Mouse (Mus musculus): ENCODE data around the gene Ptpn6. TPM values are rescaled to one million over a fixed set of nuclear protein-coding genes. Genes with fewer than 3 reads are reported as not detected.

Gene Ptpn6
- total and polyA plus RNA-seq, 3 experiments = 91.9 to 184 TPM; not detected in 1

GRCm38 (mm10) chr6:124674591-124674990 lies 63.9 kb downstream of the Ptpn6 start:
- Histone ChIP-seq H3K27ac (ENCODE audit: control insufficient read depth, low read depth, low read length) (no peak overlapping the region), H3K9ac (ENCODE audit: control insufficient read depth, low read depth, low read length, poor library complexity, severe bottlenecking) (no peak overlapping the region), H3K9me3 (replicated peaks; ENCODE audit: insufficient read depth, low read length) (no peaks in the 10 kb centered on the region), H3K4me3 (ENCODE audit: control insufficient read depth in 1 of 2, insufficient read depth in 1 of 2, low read depth in 2 of 2, low read length in 2 of 2) (no peak overlapping the region), H3K79me2 (ENCODE audit: control insufficient read depth, insufficient read depth, low read length, poor library complexity) (peaks cover 61% of the 10 kb centered on the region), H3K4me1 (ENCODE audit: control insufficient read depth in 1 of 2, insufficient read depth in 2 of 2, low read length in 2 of 2) (peaks cover 7 to 18% of the 10 kb centered on the region in 2 experiments), H3K27me3 (ENCODE audit: control insufficient read depth in 1 of 2, insufficient read depth in 2 of 2, low read length in 2 of 2) (no peaks in the 10 kb centered on the region), H3K36me3 (ENCODE audit: control insufficient read depth in 1 of 2, insufficient read depth in 2 of 2, low read length in 2 of 2) (peaks cover 16 to 20% of the 10 kb centered on the region in 2 experiments)
- TF ChIP-seq ZNF384 (IDR thresholded peaks at IDR 0.05; ENCODE audit: low read depth, low read length) (no peak), NELFE (IDR thresholded peaks at IDR 0.05; ENCODE audit: low read depth, low read length) (no peak), SIN3A (IDR thresholded peaks at IDR 0.05; ENCODE audit: low read length) (no peak), CHD1 (IDR thresholded peaks at IDR 0.05; ENCODE audit: low read depth, low read length) (no peak), TAL1 (IDR thresholded peaks at IDR 0.05; ENCODE audit: low read length) (no peak), KAT2A (conservative IDR thresholded peaks at IDR 0.05; ENCODE audit: low read depth, low read length) (no peak), CTCF (IDR thresholded peaks at IDR 0.05 in 2 of 3, conservative IDR thresholded peaks at IDR 0.05 in 1 of 3; ENCODE audit: control insufficient read depth in 1 of 3, insufficient read depth in 1 of 3, low read depth in 2 of 3, low read length in 3 of 3, poor library complexity in 1 of 3, severe bottlenecking in 1 of 3) (no peak), ETS1 (IDR thresholded peaks at IDR 0.05; ENCODE audit: low read depth, low read length) (no peak), GABPA (IDR thresholded peaks at IDR 0.05; ENCODE audit: low read depth, low read length) (no peak), MAFK (IDR thresholded peaks at IDR 0.05; ENCODE audit: borderline replicate concordance, low read depth, low read length) (no peak), MAZ (IDR thresholded peaks at IDR 0.05; ENCODE audit: low read depth, low read length) (no peak)
- DNase-seq (ENCODE audit: low read depth, low spot score) = no peak

- peaks cover 16 to 27% of the 10 kb centered on the region in 2 experiments for H3K36me3 ChIP-seq (ENCODE audit: control insufficient read depth in 1 of 2, insufficient read depth in 2 of 2, low read length in 2 of 2)
- TF ChIP-seq CHD1 (IDR thresholded peaks at IDR 0.05; ENCODE audit: low read depth, low read length) = no peak
- TF ChIP-seq BHLHE40 (IDR thresholded peaks at IDR 0.05; ENCODE audit: borderline replicate concordance, low read depth, low read length) = no peak
- TF ChIP-seq ELF1 (IDR thresholded peaks at IDR 0.05; ENCODE audit: low read depth, low read length) = no peak
- H3K9ac ChIP-seq (ENCODE audit: control insufficient read depth, low read depth, low read length, poor library complexity, severe bottlenecking) = no peak overlapping the region
- no peak for DNase-seq (ENCODE audit: low read depth, low spot score)
- peaks cover 7 to 18% of the 10 kb centered on the region in 2 experiments for H3K4me1 ChIP-seq (ENCODE audit: control insufficient read depth in 1 of 2, insufficient read depth in 2 of 2, low read length in 2 of 2)
- H3K79me2 ChIP-seq (ENCODE audit: control insufficient read depth, insufficient read depth, low read length, poor library complexity) = peaks cover 62% of the 10 kb centered on the region
- H3K27me3 ChIP-seq (ENCODE audit: control insufficient read depth in 1 of 2, insufficient read depth in 2 of 2, low read length in 2 of 2) = no peaks in the 10 kb centered on the region
- no peak overlapping the region for H3K27ac ChIP-seq (ENCODE audit: control insufficient read depth, low read depth, low read length)
- H3K4me3 ChIP-seq (ENCODE audit: control insufficient read depth in 1 of 2, insufficient read depth in 1 of 2, low read depth in 2 of 2, low read length in 2 of 2) = no peak overlapping the region
- H3K9me3 ChIP-seq (replicated peaks; ENCODE audit: insufficient read depth, low read length) = no peaks in the 10 kb centered on the region
Measured at GRCm38 (mm10) chr6:124673619-124674018, 64.9 kb downstream of the Ptpn6 start.

- peaks cover 7 to 18% of the 10 kb centered on the region in 2 experiments for H3K4me1 ChIP-seq (ENCODE audit: control insufficient read depth in 1 of 2, insufficient read depth in 2 of 2, low read length in 2 of 2)
- H3K27me3 ChIP-seq (ENCODE audit: control insufficient read depth in 1 of 2, insufficient read depth in 2 of 2, low read length in 2 of 2) = no peaks in the 10 kb centered on the region
- peak overlapping the region; percentile 49 for H3K27ac ChIP-seq (ENCODE audit: control insufficient read depth, low read depth, low read length)
- H3K9ac ChIP-seq (ENCODE audit: control insufficient read depth, low read depth, low read length, poor library complexity, severe bottlenecking) = 0 out of 2 replicates have a peak overlapping the region, but pooled peaks have one; percentile 17
- H3K36me3 ChIP-seq (ENCODE audit: control insufficient read depth in 1 of 2, insufficient read depth in 2 of 2, low read length in 2 of 2) = peaks cover 16 to 28% of the 10 kb centered on the region in 2 experiments
- H3K79me2 ChIP-seq (ENCODE audit: control insufficient read depth, insufficient read depth, low read length, poor library complexity) = peaks cover 65% of the 10 kb centered on the region
- peak; percentile 77 for DNase-seq (ENCODE audit: low read depth, low spot score)
- TF ChIP-seq EP300 (IDR thresholded peaks at IDR 0.05; ENCODE audit: low read depth in 1 of 2, low read length in 2 of 2) (peak in 1 of 2 experiments; percentile 43; a peak in 1 of 4 replicates), ZKSCAN1 (IDR thresholded peaks at IDR 0.05; ENCODE audit: low read depth, low read length) (no peak), POLR2AphosphoS2 (IDR thresholded peaks at IDR 0.05; ENCODE audit: low read length) (no peak), RCOR1 (IDR thresholded peaks at IDR 0.05; ENCODE audit: low read depth, low read length) (no peak), GATA1 (IDR thresholded peaks at IDR 0.05; ENCODE audit: low read depth, low read length) (0 out of 2 replicates have a peak, but pooled peaks have one; percentile 27)
- H3K9me3 ChIP-seq (replicated peaks; ENCODE audit: insufficient read depth, low read length) = no peaks in the 10 kb centered on the region
- no peak overlapping the region for H3K4me3 ChIP-seq (ENCODE audit: control insufficient read depth in 1 of 2, insufficient read depth in 1 of 2, low read depth in 2 of 2, low read length in 2 of 2)
Measured at GRCm38 (mm10) chr6:124672100-124672499, 66.4 kb downstream of the Ptpn6 start.
